Mouse (Mus musculus): ENCODE results near the gene Ier5. TPM values are rescaled to one million over a fixed set of nuclear protein-coding genes. Genes with fewer than 3 reads are reported as not detected.

The Ier5 gene
- total and polyA plus RNA-seq, 3 experiments, result 47.7 to 59.3 (median 58.8) TPM

GRCm38 (mm10) chr1:155108412-155108811 is 9.0 kb upstream of the Ier5 start:
- H3K4me1 ChIP-seq (ENCODE audit: control insufficient read depth in 1 of 2, insufficient read depth in 2 of 2), result peaks cover 13 to 44% of the 10 kb centered on the region in 2 experiments
- TF ChIP-seq ETS1 (conservative IDR thresholded peaks at IDR 0.05; ENCODE audit: low read depth, low read length) (peak; percentile 96), JUND (conservative IDR thresholded peaks at IDR 0.05; ENCODE audit: low read depth, low read length) (peak; percentile 70), MAX (IDR thresholded peaks at IDR 0.05; ENCODE audit: low read length) (no peak), ELF1 (IDR thresholded peaks at IDR 0.05; ENCODE audit: low read depth, low read length) (peak; percentile 43; the same call in 1 of the 2 replicates), MAZ (IDR thresholded peaks at IDR 0.05; ENCODE audit: low read depth, low read length) (peak; percentile 52; the same call in 1 of the 2 replicates), KAT2A (IDR thresholded peaks at IDR 0.05; ENCODE audit: insufficient replicate concordance, low read length) (no peak), MAFK (IDR thresholded peaks at IDR 0.05; ENCODE audit: insufficient replicate concordance, low read length) (peak; percentile 82), TCF12 (IDR thresholded peaks at IDR 0.05; ENCODE audit: low read depth, low read length) (peak; percentile 87), GABPA (IDR thresholded peaks at IDR 0.05; ENCODE audit: insufficient replicate concordance, low read depth, low read length) (no peak), IRF4 (IDR thresholded peaks at IDR 0.05; ENCODE audit: low read depth, low read length) (peak; percentile 95), PAX5 (IDR thresholded peaks at IDR 0.05; ENCODE audit: low read length) (no peak), NRF1 (IDR thresholded peaks at IDR 0.05; ENCODE audit: low read depth, low read length) (0 out of 2 replicates have a peak, but pooled peaks have one; percentile 9), RAD21 (IDR thresholded peaks at IDR 0.05; ENCODE audit: low read depth, low read length) (no peak), POLR2A (IDR thresholded peaks at IDR 0.05; ENCODE audit: low read depth, low read length) (no peak; the same call in 1 of the 2 replicates), HCFC1 (IDR thresholded peaks at IDR 0.05; ENCODE audit: low read depth, low read length) (0 out of 2 replicates have a peak, but pooled peaks have one; percentile 22), CHD1 (IDR thresholded peaks at IDR 0.05; ENCODE audit: low read depth, low read length) (peak; percentile 89), SIN3A (IDR thresholded peaks at IDR 0.05; ENCODE audit: low read length) (peak; percentile 85), E2F4 (IDR thresholded peaks at IDR 0.05; ENCODE audit: insufficient replicate concordance, low read depth, low read length) (no peak), NELFE (IDR thresholded peaks at IDR 0.05; ENCODE audit: low read depth, low read length) (no peak), EP300 (IDR thresholded peaks at IDR 0.05; ENCODE audit: low read length) (peak; percentile 87), UBTF (IDR thresholded peaks at IDR 0.05; ENCODE audit: low read depth, low read length) (no peak), CHD2 (IDR thresholded peaks at IDR 0.05; ENCODE audit: low read length) (peak; percentile 90), ZKSCAN1 (IDR thresholded peaks at IDR 0.05; ENCODE audit: borderline replicate concordance, low read depth, low read length) (no peak), MYC (IDR thresholded peaks at IDR 0.05; ENCODE audit: low read depth, low read length) (no peak), USF2 (conservative IDR thresholded peaks at IDR 0.05; ENCODE audit: low read depth, low read length) (no peak), ZMIZ1 (IDR thresholded peaks at IDR 0.05; ENCODE audit: low read depth, low read length) (peak; percentile 49), MEF2A (IDR thresholded peaks at IDR 0.05; ENCODE audit: borderline replicate concordance, low read depth, low read length) (peak; percentile 89), POLR2AphosphoS2 (IDR thresholded peaks at IDR 0.05; ENCODE audit: low read depth, low read length) (no peak), MXI1 (IDR thresholded peaks at IDR 0.05; ENCODE audit: low read depth, low read length) (peak; percentile 62; the same call in 1 of the 2 replicates), ZC3H11A (IDR thresholded peaks at IDR 0.05; ENCODE audit: low read depth, low read length) (no peak), SMC3 (IDR thresholded peaks at IDR 0.05; ENCODE audit: low read depth, low read length) (peak; percentile 7), CTCF (conservative IDR thresholded peaks at IDR 0.05 in 1 of 2, IDR thresholded peaks at IDR 0.05 in 1 of 2; ENCODE audit: low read depth in 2 of 2, low read length in 2 of 2) (no peak), TBP (conservative IDR thresholded peaks at IDR 0.05; ENCODE audit: low read depth, low read length) (peak; percentile 50; the same call in 1 of the 2 replicates), JUN (IDR thresholded peaks at IDR 0.05; ENCODE audit: insufficient read depth, low read depth, low read length) (peak; percentile 82), RCOR1 (conservative IDR thresholded peaks at IDR 0.05; ENCODE audit: low read depth, low read length) (peak; percentile 81), ZNF384 (IDR thresholded peaks at IDR 0.05; ENCODE audit: low read depth, low read length) (peak; percentile 93), BHLHE40 (IDR thresholded peaks at IDR 0.05; ENCODE audit: low read depth, low read length) (peak; percentile 77), USF1 (IDR thresholded peaks at IDR 0.05; ENCODE audit: low read depth, low read length) (no peak)
- in situ Hi-C loops (cut with MboI; ENCODE audit: low pct_ligation_motif_present, low pct_unique_long_range_greater_than_20kb, low sequenced_read_pairs) (no loop called here), dilution Hi-C loops (cut with MboI; ENCODE audit: extremely low pct_ligation_motif_present, extremely low pct_unique_long_range_greater_than_20kb, low sequenced_read_pairs) (no loop called here)
- peak overlapping the region; percentile 99 for H3K4me2 ChIP-seq (ENCODE audit: insufficient read depth, low read depth, poor library complexity, severe bottlenecking)
- H3K79me2 ChIP-seq (replicated peaks; ENCODE audit: control insufficient read depth, extremely low read depth, insufficient read depth, poor library complexity, severe bottlenecking), result no peaks in the 10 kb centered on the region
- H3K9me3 ChIP-seq (replicated peaks; ENCODE audit: low read length), result no peaks in the 10 kb centered on the region
- peak overlapping the region; percentile 75 for H3K27ac ChIP-seq (ENCODE audit: insufficient read depth, low read depth)
- peak; percentile 94 for DNase-seq (ENCODE audit: extremely low read depth)
- H3K9ac ChIP-seq (ENCODE audit: insufficient read depth, low read depth), result peak overlapping the region; percentile 57
- no peaks in the 10 kb centered on the region for H3K36me3 ChIP-seq (replicated peaks in 1 of 2; ENCODE audit: control insufficient read depth in 1 of 2, insufficient read depth in 1 of 2, low read length in 1 of 2)
- H3K27me3 ChIP-seq (replicated peaks), result no peaks in the 10 kb centered on the region
- peak overlapping the region; percentile 44 to 53 (median 48) for H3K4me3 ChIP-seq (replicated peaks in 1 of 3; ENCODE audit: low read depth in 2 of 3, low read length in 2 of 3, poor library complexity in 1 of 3)
